Mouse (Mus musculus) MEL (cell line): ENCODE measurements at regions not wholly inside any gene's neighbourhood (a gene's known extent, or its start where the extent isn't known, plus 50 kb on each side); places are given as distances from the start of the nearest gene placed in this dataset.

ENCODE experiments used
- DNase-seq: peaks from one replicate; pipeline ENCODE4 v3.0.0; 2011; ENCODE audit warnings: low read depth, low spot score
- H3K27ac ChIP-seq: 2 replicates; pipeline ENCODE4 v1.5.1; 2012; ENCODE audit warnings: low read depth, mild to moderate bottlenecking, control low read depth, low read length, moderate library complexity; ENCODE audit not compliant: control insufficient read depth
- H3K27me3 ChIP-seq, 2 experiments: fragments of 150-350 bp in 1 of 2; sonication (generic) in 1 of 2; 2 replicates each; pipeline ENCODE4 v1.6.1; 2012; ENCODE audit warnings: low read length in 2 of 2, mild to moderate bottlenecking in 2 of 2, improper control_type of control experiment in 1 of 2, moderate library complexity in 1 of 2; ENCODE audit not compliant: insufficient read depth in 2 of 2, control insufficient read depth in 1 of 2
- H3K36me3 ChIP-seq, 2 experiments: 2 replicates each; pipeline ENCODE4 v1.6.1; 2012 to 2014; ENCODE audit warnings: low read length in 2 of 2, improper control_type of control experiment in 1 of 2, inconsistent platforms in 1 of 2, mild to moderate bottlenecking in 1 of 2; ENCODE audit not compliant: insufficient read depth in 2 of 2, control insufficient read depth in 1 of 2
- H3K4me1 ChIP-seq, 2 experiments: fragments of 150-350 bp in 1 of 2; sonication (generic) in 1 of 2; 2 replicates each; pipeline ENCODE4 v1.6.1; 2012; ENCODE audit warnings: low read length in 2 of 2, improper control_type of control experiment in 1 of 2, mild to moderate bottlenecking in 1 of 2; ENCODE audit not compliant: insufficient read depth in 2 of 2, control insufficient read depth in 1 of 2
- H3K4me3 ChIP-seq, 2 experiments: fragments of 150-350 bp in 1 of 2; sonication (generic) in 1 of 2; 2 replicates each; pipeline ENCODE4 v1.5.1; 2012; ENCODE audit warnings: low read depth in 2 of 2, low read length in 2 of 2, mild to moderate bottlenecking in 2 of 2, moderate library complexity in 2 of 2, control low read depth in 1 of 2, improper control_type of control experiment in 1 of 2; ENCODE audit not compliant: control insufficient read depth in 1 of 2, insufficient read depth in 1 of 2
- H3K79me2 ChIP-seq: 2 replicates; pipeline ENCODE4 v1.6.1; 2012; ENCODE audit warnings: mild to moderate bottlenecking, low read length, moderate library complexity; ENCODE audit not compliant: control insufficient read depth, poor library complexity, insufficient read depth
- H3K9ac ChIP-seq: 2 replicates; pipeline ENCODE4 v1.6.1; 2012; ENCODE audit warnings: low read depth, mild to moderate bottlenecking, control low read depth, low read length, moderate library complexity; ENCODE audit not compliant: control insufficient read depth, poor library complexity, severe bottlenecking
- H3K9me3 ChIP-seq: fragments of 150-350 bp; sonication (generic); replicated peaks from 2 replicates; pipeline ENCODE4 v1.6.1; 2012; ENCODE audit warnings: mild to moderate bottlenecking, low read length, improper control_type of control experiment, moderate library complexity; ENCODE audit not compliant: insufficient read depth
- BHLHE40 ChIP-seq: IDR thresholded peaks from 2 replicates; pipeline ENCODE4 v1.6.1; 2012; ENCODE audit warnings: low read depth, mild to moderate bottlenecking, inconsistent platforms, low read length, improper control_type of control experiment, borderline replicate concordance
- E2F4 ChIP-seq: IDR thresholded peaks from 2 replicates; pipeline ENCODE4 v1.6.1; 2011; ENCODE audit warnings: low read depth, low read length, improper control_type of control experiment, borderline replicate concordance
- ELF1 ChIP-seq: IDR thresholded peaks from 2 replicates; pipeline ENCODE4 v1.6.1; 2014; ENCODE audit warnings: low read depth, mild to moderate bottlenecking, inconsistent platforms, low read length, improper control_type of control experiment, moderate library complexity
- EP300 ChIP-seq, 2 experiments: IDR thresholded peaks; 2 replicates each; pipeline ENCODE4 v1.6.1; 2011; ENCODE audit warnings: improper control_type of control experiment in 2 of 2, low read length in 2 of 2, low read depth in 1 of 2, mild to moderate bottlenecking in 1 of 2
- ETS1 ChIP-seq: IDR thresholded peaks from 2 replicates; pipeline ENCODE4 v1.6.1; 2012; ENCODE audit warnings: low read depth, mild to moderate bottlenecking, inconsistent platforms, low read length, improper control_type of control experiment, moderate library complexity
- GABPA ChIP-seq: IDR thresholded peaks from 2 replicates; pipeline ENCODE4 v1.6.1; 2012; ENCODE audit warnings: low read depth, mild to moderate bottlenecking, inconsistent platforms, low read length, improper control_type of control experiment, moderate library complexity
- GATA1 ChIP-seq: IDR thresholded peaks from 2 replicates; pipeline ENCODE4 v1.6.1; 2011; ENCODE audit warnings: low read depth, low read length, improper control_type of control experiment
- HCFC1 ChIP-seq: IDR thresholded peaks from 2 replicates; pipeline ENCODE4 v1.6.1; 2012; ENCODE audit warnings: low read depth, mild to moderate bottlenecking, inconsistent platforms, low read length, improper control_type of control experiment, moderate library complexity
- KAT2A ChIP-seq: conservative IDR thresholded peaks from 2 replicates; pipeline ENCODE4 v1.6.1; 2012; ENCODE audit warnings: low read depth, low read length, improper control_type of control experiment, inconsistent platforms
- MAZ ChIP-seq: IDR thresholded peaks from 2 replicates; pipeline ENCODE4 v1.6.1; 2012; ENCODE audit warnings: low read depth, mild to moderate bottlenecking, inconsistent platforms, low read length, improper control_type of control experiment
- MEF2A ChIP-seq: IDR thresholded peaks from 2 replicates; pipeline ENCODE4 v1.6.1; 2014; ENCODE audit warnings: low read depth, mild to moderate bottlenecking, inconsistent platforms, low read length, improper control_type of control experiment; ENCODE audit not compliant: poor library complexity, insufficient replicate concordance, severe bottlenecking; ENCODE audit errors: extremely low read depth
- MXI1 ChIP-seq: IDR thresholded peaks from 2 replicates; pipeline ENCODE4 v1.6.1; 2011; ENCODE audit warnings: mild to moderate bottlenecking, low read depth, low read length, improper control_type of control experiment
- NELFE ChIP-seq: IDR thresholded peaks from 2 replicates; pipeline ENCODE4 v1.6.1; 2011; ENCODE audit warnings: low read depth, low read length, improper control_type of control experiment
- RAD21 ChIP-seq: IDR thresholded peaks from 2 replicates; pipeline ENCODE4 v1.6.1; 2011; ENCODE audit warnings: mild to moderate bottlenecking, low read depth, low read length, improper control_type of control experiment
- RCOR1 ChIP-seq: IDR thresholded peaks from 2 replicates; pipeline ENCODE4 v1.6.1; 2012; ENCODE audit warnings: low read depth, mild to moderate bottlenecking, inconsistent platforms, low read length, improper control_type of control experiment
- SMC3 ChIP-seq: IDR thresholded peaks from 2 replicates; pipeline ENCODE4 v1.6.1; 2011; ENCODE audit warnings: low read depth, low read length, improper control_type of control experiment
- TAL1 ChIP-seq: IDR thresholded peaks from 2 replicates; pipeline ENCODE4 v1.6.1; 2012; ENCODE audit warnings: mild to moderate bottlenecking, inconsistent platforms, low read length, moderate library complexity, mixed read lengths
- TBP ChIP-seq: IDR thresholded peaks from 2 replicates; pipeline ENCODE4 v1.8.0; 2011; ENCODE audit warnings: low read depth, low read length, improper control_type of control experiment
- TCF12 ChIP-seq: IDR thresholded peaks from 2 replicates; pipeline ENCODE4 v1.6.1; 2014; ENCODE audit warnings: low read depth, mild to moderate bottlenecking, inconsistent platforms, low read length, improper control_type of control experiment, moderate library complexity
- UBTF ChIP-seq: IDR thresholded peaks from 2 replicates; pipeline ENCODE4 v1.6.1; 2012; ENCODE audit warnings: low read depth, mild to moderate bottlenecking, inconsistent platforms, low read length, improper control_type of control experiment, moderate library complexity, borderline replicate concordance; ENCODE audit not compliant: insufficient read depth
- USF2 ChIP-seq, 2 experiments: IDR thresholded peaks; 2 replicates each; pipeline ENCODE4 v1.6.1; 2011 to 2012; ENCODE audit warnings: improper control_type of control experiment in 2 of 2, low read length in 2 of 2, borderline replicate concordance in 1 of 2, inconsistent platforms in 1 of 2, low read depth in 1 of 2, mild to moderate bottlenecking in 1 of 2; ENCODE audit not compliant: insufficient read depth in 1 of 2
- ZMIZ1 ChIP-seq: IDR thresholded peaks from 2 replicates; pipeline ENCODE4 v1.6.1; 2012; ENCODE audit warnings: low read depth, mild to moderate bottlenecking, inconsistent platforms, low read length, improper control_type of control experiment, moderate library complexity
- ZNF384 ChIP-seq: IDR thresholded peaks from 2 replicates; pipeline ENCODE4 v1.6.1; 2012; ENCODE audit warnings: low read depth, mild to moderate bottlenecking, inconsistent platforms, low read length, improper control_type of control experiment

GRCm38 (mm10) chr4:16700159-16700558 is 2905.1 kb upstream of the Gm12353 start:
- Histone ChIP-seq H3K27me3 (no peaks in the 10 kb centered on the region), H3K36me3 (no peaks in the 10 kb centered on the region), H3K4me3 (no peak overlapping the region), H3K9me3 (no peaks in the 10 kb centered on the region), H3K27ac (no peak overlapping the region), H3K9ac (no peak overlapping the region), H3K79me2 (no peaks in the 10 kb centered on the region), H3K4me1 (no peaks in the 10 kb centered on the region)
- TF ChIP-seq TBP (no peak), TAL1 (no peak), RCOR1 (no peak), SMC3 (no peak), MEF2A (no peak), ZNF384 (no peak), MXI1 (no peak), GATA1 (no peak), GABPA (no peak), ZMIZ1 (no peak)
- no peak for DNase-seq

GRCm38 (mm10) chr4:16714796-16715195 is 2890.5 kb upstream of the Gm12353 start:
- no peak overlapping the region for H3K27ac ChIP-seq
- H3K79me2 ChIP-seq = no peaks in the 10 kb centered on the region
- no peaks in the 10 kb centered on the region for H3K4me1 ChIP-seq
- H3K9ac ChIP-seq = no peak overlapping the region
- no peak for DNase-seq
- no peaks in the 10 kb centered on the region for H3K36me3 ChIP-seq
- no peak for TF ChIP-seq ZMIZ1
- no peak for TF ChIP-seq EP300 (IDR thresholded peaks at IDR 0.05; ENCODE audit: low read depth in 1 of 2, low read length in 2 of 2)
- TF ChIP-seq E2F4 = no peak
- TF ChIP-seq TCF12 = no peak
- no peak for TF ChIP-seq NELFE
- no peak for TF ChIP-seq ELF1
- no peak for TF ChIP-seq TBP
- TF ChIP-seq RCOR1 = no peak
- TF ChIP-seq RAD21 = no peak
- no peaks in the 10 kb centered on the region for H3K9me3 ChIP-seq
- no peaks in the 10 kb centered on the region for H3K27me3 ChIP-seq
- H3K4me3 ChIP-seq = no peak overlapping the region

- Histone ChIP-seq H3K27ac (no peak overlapping the region), H3K79me2 (no peaks in the 10 kb centered on the region), H3K4me1 (no peaks in the 10 kb centered on the region), H3K9ac (no peak overlapping the region), H3K27me3 (no peaks in the 10 kb centered on the region), H3K4me3 (no peak overlapping the region), H3K36me3 (no peaks in the 10 kb centered on the region), H3K9me3 (no peaks in the 10 kb centered on the region)
- TF ChIP-seq UBTF (no peak), E2F4 (no peak), MAZ (no peak), KAT2A (no peak), USF2 (IDR thresholded peaks at IDR 0.05; ENCODE audit: borderline replicate concordance in 1 of 2, insufficient read depth in 1 of 2, low read depth in 1 of 2, low read length in 2 of 2) (no peak), HCFC1 (no peak), TAL1 (no peak), TCF12 (no peak), NELFE (no peak), ETS1 (no peak), ELF1 (no peak), BHLHE40 (no peak)
- no peak for DNase-seq
Observed at GRCm38 (mm10) chr4:16739785-16740184, 2865.5 kb upstream of the Gm12353 start.
